Mouse (Mus musculus) testis, adult 2 months (tissue): ENCODE data around the gene Rab11fip2.

ENCODE experiments used
- CTCF ChIP-seq: fragments of 200-500 bp; IDR thresholded peaks from 2 replicates; pipeline ENCODE4 v1.5.1; 2012; ENCODE audit warnings: low read depth, mild to moderate bottlenecking, inconsistent platforms, low read length, moderate library complexity; ENCODE audit not compliant: control insufficient read depth, insufficient read depth, insufficient replicate concordance
- POLR2A ChIP-seq: fragments of 200-500 bp; IDR thresholded peaks from 2 replicates; pipeline ENCODE4 v1.6.1; 2012; ENCODE audit warnings: low read depth, mild to moderate bottlenecking, inconsistent platforms, low read length, moderate library complexity; ENCODE audit not compliant: control insufficient read depth

- TF ChIP-seq CTCF: no peak
- TF ChIP-seq POLR2A: no peak
Measured at GRCm38 (mm10) chr19:59920846-59921245, 22.6 kb downstream of the Rab11fip2 start.
